Mouse (Mus musculus): ENCODE results near the gene Ube2q2.

- TF ChIP-seq POLR2A (IDR thresholded peaks at IDR 0.05; ENCODE audit: insufficient read length, low read depth) (no peak), MAX (IDR thresholded peaks at IDR 0.05; ENCODE audit: low read depth) (no peak), REST (IDR thresholded peaks at IDR 0.05; ENCODE audit: insufficient read depth, insufficient read length) (no peak), TCF12 (IDR thresholded peaks at IDR 0.05; ENCODE audit: insufficient read depth, poor library complexity, severe bottlenecking) (no peak), POLR2AphosphoS2 (IDR thresholded peaks at IDR 0.05; ENCODE audit: insufficient read length, low read depth) (no peak), USF1 (IDR thresholded peaks at IDR 0.05; ENCODE audit: low read depth) (no peak), CEBPB (IDR thresholded peaks at IDR 0.05; ENCODE audit: insufficient read depth, poor library complexity, severe bottlenecking) (no peak), MYOD1 (IDR thresholded peaks at IDR 0.05; ENCODE audit: control insufficient read depth in 1 of 3, insufficient read length in 2 of 3, low read depth in 2 of 3) (no peak), E2F4 (IDR thresholded peaks at IDR 0.05; ENCODE audit: insufficient read depth) (no peak), MYOG (IDR thresholded peaks at IDR 0.05; ENCODE audit: control insufficient read depth in 1 of 3, insufficient read depth in 1 of 3, insufficient read length in 2 of 3, low read depth in 2 of 3) (no peak)
Measured at GRCm38 (mm10) chr9:55215648-55216047, 67.0 kb downstream of the Ube2q2 start.
